Mouse (Mus musculus) frontal cortex, postnatal 25 days (tissue): ENCODE data around the gene Cfap300.

Experiments used
- DNase-seq, 2 experiments: peaks; one replicate each; pipeline ENCODE4 v3.0.0; 2022; ENCODE audit warnings: low spot score in 2 of 2

Gene Cfap300

DNA sequence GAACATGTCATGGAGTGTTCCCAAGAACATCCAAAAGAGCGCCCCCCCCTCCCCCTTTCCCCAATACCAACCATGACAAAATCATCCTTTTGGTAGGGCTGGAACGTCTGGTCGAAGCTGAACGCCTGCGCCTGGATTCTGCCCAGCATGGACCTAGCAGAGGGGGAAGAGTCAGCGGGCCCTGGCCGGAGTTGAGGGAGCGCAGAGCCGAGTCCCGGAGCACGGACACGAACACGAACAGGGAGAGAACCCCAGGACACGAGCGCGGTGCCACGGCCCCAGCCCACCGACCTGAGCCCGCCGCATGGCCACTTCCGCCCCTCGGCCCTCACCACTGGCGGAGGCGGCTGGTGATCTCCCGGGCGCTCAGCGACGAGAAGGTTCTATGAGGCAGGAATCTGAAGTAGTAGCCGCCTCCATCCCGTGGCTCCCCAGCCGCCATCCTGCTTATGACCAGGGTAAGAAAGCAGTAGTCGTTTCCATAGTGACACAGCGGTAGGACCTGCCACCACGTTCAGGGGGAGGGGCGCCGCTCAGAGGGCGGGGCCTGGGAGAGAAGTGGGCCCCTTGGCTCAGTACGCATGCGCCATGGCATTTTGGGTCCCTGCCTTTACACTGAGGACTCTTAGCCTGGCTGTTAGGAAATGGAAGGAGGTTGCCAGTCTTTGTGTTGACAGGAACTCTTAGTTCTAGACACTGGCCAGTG, at the start of gene Cfap300:
TSS of gene Cfap300 (minus strand) at position 486 of the 706 bp plus-strand sequence.
- peak; percentile 90 to 95 for DNase-seq

DNA sequence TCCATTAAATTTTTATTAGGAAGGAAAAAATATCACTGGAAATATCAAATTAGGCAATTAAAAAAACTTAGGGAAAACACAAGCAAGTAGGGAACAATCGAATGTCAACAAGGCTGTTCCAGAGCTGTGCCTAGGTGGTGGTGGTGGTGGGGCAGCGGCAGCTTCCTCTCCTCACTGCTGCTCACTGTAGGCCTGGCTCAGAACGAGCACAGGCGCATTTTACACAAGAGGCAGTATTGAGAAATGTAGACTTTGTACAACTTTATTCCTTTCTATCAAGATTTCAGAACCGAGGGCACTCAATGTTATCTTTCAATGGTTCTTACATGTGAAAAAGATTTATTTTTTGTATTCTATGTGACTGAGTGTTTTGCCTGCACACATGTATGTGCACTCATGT, 36.3 kb upstream of the Cfap300 start:
- no peak for DNase-seq

DNA sequence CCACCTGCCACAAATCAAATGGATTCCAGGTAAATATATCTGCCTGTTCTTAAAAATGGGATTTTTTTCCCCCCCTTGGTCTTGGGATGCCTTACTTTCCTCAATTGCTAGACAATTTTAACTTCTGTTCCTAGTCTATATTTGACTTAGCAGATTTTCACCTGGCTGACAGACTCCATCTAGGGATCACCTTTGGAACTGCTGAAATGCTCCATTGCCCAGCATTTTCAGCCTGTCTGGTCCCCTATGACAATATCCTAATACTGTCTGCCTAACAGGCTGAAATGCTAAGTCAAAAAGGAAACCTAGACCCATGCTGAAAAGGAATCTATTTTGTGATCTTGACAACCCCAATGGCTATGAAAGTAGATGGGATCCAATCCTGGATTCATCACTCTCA, 31.7 kb upstream of the Cfap300 start:
- no peak for DNase-seq

DNA sequence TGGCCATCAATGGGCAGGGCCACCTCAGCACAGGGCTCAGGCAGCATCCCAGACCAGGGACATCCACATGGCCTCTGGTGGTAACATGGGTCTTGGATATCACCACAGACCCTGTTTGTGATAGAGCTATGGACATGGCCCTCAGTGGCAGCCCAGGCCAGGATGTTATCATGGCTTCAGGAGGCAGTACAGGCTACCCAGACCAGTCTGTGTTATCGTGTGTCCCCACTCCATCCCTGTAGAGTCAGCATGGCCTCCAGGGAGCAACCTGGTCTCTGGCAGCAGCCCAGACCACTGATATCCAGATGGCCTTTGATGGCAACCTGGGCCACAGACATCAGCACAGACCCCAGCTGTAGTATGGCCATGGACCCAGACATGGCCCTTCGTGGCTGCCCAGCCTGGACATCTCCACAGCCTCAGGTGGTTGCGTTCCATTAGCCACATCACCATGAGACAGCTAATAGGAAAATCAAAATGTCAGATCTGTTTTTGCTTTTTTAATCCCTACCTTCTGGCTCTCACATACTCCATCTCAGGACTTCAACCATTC, 30.7 kb upstream of the Cfap300 start:
- DNase-seq = no peak

DNA sequence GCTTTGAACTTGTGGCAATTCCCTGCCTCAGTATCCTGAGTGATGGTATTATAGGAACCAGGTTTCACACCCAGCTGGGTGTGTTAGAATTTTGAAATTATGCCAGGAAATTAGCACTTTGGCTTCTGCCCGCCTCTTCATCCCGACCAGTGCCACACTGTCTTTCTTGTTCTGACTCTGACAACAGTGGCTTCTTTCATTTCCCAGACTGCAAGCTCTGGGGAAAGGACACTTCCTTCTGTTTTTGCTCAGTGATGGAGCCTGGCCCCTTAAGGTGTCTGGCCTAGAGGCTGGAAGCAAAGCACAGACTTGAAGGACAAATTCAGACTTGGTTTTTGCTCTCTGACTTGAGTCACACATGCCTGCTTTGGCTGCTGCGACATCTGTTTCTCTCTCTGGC, 17.0 kb upstream of the Cfap300 start:
- DNase-seq = no peak

DNA sequence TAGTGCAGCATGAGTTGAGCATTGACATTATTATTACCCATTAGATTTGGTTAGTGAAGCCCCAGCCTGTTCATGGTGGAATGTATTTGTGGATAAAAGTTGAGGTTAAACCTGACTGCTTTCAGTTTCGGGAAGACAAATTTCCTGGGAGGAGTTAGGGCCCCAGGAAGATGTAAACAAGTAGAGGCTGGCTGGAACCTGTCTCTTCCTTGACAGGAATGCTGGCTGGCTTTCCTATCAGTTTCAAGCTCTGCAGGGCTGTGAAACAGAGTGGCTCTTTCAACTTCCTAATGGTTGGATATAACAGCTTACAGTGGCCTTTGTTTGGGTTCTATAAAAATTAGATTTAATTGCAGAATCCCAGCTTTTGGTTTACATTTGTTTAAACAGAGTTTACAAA, 12.2 kb upstream of the Cfap300 start:
- no peak for DNase-seq

DNA sequence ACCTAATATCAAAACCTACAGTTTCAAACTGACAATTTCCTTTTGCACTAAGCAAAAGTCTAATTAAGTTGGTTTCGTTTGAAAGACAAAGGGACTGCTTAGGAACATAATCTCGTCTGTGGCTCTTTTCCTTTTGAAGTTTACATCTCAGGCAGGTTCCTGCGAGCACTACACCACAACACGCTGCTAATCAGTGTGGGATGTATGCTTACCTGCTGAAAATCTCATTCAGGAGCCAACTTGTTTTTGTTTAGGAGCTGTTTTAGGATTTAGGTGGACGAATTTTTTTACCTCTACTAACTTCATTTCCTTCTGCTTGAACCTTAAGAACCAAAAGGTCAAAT, 393 bp upstream of the Cfap300 start:
- DNase-seq = no peak

DNA sequence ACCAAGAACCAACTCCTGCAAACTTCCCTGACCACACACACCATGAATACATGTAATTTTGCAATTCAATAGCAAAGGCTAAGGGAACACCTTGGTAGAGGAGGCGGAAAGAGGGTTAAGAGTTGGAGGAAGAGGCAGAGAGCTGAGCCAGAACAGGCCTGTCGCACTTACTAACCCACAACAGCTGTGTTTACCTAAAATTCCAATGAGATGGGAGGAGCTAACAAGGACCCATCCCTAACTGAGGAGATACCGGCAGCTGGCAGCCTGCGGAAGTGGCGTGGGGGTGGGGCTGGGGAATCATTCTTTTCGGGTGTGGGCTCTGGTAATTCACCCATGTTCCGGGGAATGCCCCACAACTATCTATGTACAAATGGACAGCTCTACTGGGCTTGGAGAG, 7.1 kb downstream of the Cfap300 start:
- no peak for DNase-seq

DNA sequence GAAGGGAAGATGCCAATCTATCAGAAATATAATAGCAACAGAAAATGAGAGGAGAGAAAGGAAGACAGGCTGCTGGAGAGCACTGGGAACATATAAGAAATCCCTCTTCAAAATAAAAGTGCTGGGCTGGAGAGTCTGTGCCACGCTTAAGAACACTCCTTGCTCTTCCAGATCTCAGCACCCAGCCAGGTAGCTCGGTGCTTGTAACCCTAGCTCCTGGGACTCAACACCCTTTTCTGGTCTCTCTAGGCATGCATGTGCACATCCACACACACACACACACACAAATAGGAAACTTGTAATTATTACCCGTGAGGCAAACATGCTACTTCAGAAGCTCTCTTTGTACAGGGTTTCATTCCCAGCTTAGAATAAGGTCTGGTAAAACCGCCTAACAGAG, 7.5 kb downstream of the Cfap300 start:
- no peak for DNase-seq

DNA sequence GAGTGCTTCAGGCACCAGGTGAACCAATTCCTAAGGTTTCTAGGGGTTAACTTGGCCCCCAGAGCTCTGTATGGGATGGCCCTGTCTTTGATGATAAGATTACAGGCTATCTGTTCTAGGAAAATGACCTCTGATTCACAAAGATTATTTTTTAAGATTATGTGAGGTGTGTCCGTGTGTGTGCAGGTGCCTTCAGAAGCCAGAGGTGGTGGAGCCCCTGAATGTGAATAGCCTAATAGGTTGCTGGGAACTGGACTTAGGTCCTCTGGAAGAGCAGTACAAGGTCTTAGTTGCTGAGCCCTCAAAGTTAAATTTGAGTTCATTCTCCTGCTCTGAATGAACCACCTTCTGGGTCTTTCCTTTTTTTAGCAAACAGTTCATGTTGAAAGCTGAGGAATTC, 8.5 kb downstream of the Cfap300 start:
- DNase-seq = no peak

DNA sequence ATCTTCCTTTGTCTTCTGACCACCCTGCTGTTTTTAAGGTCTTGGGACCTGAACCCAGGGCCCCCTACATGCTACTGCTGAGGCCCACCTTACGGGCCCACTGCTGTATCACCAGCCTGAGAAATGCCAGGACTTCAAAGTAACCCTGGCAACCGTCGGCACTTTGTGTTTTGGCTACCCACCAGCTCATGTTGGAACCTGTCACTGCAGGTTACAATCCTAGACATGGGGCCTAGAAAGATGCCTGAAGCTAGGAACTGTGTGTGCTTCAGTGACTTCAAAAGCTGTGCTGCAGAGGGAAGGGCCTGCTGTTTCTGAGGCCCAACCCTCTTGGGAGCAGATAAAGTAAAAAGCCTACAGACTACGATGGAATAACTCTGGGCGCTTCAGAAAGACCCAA, 9.8 kb downstream of the Cfap300 start:
- DNase-seq = no peak

DNA sequence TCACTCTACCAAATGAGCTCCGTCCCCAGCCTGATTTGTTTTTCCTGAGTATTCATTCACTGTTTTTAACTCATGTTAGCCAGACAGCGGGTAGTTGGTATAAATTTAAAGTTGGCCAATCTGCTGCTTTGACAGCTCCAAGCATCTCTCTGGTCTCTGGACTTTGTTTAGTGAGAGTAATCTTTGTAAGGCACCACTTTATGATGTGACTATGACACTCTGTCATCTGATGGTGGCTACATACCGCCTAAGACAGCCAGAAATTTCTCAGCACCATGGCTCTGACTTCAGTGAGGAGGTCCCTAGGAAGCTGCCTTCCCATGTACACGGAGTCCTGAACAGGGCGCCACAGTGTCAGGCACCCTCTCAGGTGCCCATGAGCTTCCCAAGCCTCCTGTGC, 24.0 kb downstream of the Cfap300 start:
- no peak for DNase-seq

DNA sequence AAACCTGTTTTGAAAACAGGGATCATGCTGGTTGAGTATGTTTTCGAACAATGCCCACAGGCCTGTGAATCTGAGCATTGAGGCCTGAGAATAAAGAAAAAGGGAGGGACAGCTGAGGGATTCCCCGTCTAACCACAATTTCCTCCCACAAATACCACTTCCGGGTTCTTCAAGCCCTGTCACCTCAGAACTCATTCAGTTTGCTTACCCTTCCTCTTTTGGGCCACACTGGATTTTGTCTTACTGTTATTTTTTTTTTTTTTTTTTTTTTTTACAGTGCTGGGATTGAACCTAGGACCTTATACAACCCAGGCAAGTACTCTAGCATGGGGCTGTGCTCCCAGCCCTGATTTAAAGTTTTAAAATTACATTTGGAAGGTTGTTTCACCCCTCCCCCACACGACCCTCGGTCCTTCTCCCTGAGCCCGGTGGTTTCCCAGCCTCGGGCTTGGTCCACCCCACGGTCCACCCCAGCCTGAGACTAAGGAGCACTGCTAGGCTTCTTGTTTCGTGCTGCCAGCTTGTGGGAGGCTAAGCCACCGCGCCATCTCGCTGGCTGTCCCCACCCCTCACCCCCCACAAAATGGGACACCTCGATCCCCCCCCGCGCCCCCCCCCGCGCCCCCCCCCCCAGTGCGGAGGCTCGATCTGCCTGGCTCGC, 25.2 kb downstream of the Cfap300 start:
- DNase-seq = no peak

DNA sequence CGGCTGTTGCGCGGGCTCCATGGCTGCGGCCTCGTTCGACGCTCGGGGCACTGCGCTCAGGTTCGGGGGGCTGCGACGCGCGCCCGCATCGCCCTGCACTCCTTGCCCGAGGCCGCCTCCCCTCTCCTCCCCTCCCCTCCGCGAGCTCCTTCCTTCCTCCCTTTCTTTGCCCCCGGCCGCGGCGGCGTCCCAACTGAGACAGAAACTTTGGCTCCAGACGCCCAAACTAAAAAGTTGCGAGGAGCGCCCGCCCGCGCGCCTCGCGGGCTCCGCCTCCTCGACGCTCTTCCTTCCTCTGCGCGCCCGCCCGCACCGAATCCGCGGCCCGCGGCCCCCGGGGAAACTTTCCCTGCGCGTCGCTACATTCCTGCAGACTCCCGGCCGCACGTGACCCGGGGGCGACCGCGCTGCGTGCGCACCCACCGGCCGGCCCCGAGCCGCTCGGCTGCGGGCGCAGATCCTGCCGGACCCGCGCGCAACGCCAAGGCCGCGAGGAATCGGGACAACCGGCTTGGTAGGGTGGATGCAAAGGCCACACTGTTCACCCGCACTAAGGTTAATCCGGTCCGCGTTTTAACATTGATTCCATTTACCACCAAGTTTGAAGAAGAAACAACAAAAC, 38.1 kb downstream of the Cfap300 start, which contains the start of gene Yap1:
TSS of gene Yap1 (minus strand) at position 227 of the 622 bp plus-strand sequence.
- peak; percentile 64 to 72 for DNase-seq

DNA sequence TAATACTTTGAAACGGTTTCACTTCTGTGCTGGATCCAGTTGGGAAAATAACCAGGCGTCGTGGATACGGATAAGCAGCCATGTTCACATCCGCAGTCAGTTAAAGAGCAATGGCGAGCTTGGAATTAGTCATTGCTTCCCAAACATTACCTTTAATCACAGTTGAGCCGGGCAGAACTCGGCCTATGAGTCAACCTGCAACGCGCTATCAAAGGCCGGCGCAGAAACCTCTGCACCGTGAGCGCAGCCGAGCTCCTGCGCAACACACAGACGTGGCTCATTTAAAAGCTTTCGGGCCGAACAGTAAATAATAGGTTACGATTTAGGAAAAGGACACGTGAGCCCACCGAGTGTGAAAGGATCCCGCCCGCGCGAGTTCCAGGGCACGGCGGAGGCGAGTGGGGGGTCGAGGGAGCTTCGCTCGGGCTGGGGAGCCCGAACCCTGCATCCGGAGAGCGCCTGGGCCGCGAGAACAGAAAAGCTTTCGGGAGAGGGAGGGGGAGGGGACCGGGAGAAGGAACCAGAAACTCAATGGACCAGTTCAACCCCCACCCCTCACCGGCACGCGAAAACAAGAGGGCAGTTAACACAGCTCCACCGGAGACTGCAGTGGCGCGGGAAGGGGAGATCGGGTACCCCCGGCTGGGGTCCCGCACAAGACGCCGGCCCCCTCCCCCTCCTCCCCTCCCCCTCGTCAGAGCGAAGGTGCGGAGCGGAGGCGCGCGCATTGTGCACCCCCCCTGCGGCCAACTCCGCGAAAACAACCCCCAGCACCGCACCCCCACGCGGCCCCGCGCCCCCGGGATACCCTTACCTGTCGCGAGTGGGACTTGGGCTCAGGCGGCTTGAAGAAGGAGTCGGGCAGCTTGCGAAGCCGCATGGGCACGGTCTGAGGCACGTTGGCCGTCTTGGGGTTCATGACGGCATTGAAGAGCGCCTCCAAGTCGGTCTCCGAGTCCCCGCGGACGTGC, 39.0 kb downstream of the Cfap300 start:
- DNase-seq = peak; percentile 12 to 25

DNA sequence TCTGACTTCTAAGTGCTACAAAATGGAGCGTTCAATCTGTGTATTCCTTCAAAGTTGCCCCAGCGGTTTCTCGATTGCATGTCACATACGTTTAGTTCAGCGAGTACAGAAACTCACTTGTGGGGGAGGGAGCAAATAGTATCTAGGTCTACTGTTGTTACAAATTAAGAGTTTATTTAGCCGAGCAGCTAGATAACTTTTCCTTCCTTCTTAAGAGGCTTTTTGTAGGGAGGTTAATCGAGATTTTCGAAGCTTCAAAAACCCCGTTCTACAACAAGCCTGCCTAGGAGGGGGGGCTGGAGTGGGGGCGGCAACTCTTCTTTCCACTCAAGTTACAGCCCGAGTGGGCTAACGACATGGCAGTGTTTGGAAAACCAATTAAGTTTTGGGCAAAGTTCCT, 39.8 kb downstream of the Cfap300 start:
- no peak for DNase-seq

DNA sequence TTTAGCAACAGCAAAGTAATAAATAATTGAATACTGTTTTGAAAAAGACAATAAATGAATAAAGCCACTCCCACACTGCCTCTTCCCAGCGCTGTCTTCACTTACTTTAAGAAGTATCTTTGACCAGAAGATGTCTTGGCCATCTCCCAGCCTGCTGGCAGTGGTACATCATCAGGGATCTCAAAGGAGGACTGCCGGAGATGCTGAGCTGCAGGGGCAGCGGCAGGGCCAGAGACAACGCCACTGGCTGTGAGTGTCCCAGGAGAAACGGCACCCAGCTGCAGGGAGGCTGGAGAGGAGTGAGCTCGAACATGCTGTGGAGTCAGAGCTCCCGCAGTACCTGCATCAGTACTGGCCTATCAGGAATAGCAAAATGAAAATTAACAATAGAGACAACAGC, 41.3 kb downstream of the Cfap300 start:
- no peak for DNase-seq

DNA sequence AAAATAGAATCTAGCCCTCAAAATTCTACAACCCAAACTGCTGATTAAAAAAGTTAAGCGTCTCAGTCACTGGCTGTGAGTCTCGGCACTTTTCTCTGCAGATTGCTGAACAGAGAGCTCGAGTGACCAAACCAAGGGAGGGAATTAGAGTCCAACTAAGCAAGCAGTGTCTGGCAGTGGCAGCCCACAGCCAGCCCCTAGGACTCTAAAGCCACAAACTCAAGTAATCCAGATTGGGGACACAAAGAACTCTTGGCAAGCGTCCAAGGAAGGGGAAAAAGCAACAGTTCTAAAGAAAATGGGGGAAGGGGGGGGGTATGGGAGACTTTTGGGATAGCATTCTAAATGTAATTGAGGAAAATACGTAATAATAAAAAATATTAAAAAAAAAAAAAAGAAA, 48.3 kb downstream of the Cfap300 start:
- no peak for DNase-seq

DNA sequence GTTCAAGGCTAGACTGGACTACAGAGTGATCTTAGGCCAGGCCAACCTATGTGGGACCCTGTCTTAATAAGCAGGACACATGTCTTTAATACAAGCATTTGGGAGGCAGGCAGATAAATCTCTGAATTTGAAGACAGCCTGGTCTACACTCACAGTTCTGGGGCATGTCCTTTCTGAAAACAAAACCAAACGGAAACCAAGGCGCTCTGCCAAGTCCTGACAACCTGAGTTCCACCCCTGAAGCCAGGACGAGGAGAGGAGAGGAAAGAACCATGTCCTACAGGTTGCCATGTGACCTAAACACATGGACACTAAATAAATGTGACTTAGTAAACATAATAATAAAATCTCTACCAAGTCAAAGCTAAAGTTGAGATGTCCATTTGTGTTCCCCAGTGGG, 50.0 kb downstream of the Cfap300 start:
- no peak for DNase-seq

DNA sequence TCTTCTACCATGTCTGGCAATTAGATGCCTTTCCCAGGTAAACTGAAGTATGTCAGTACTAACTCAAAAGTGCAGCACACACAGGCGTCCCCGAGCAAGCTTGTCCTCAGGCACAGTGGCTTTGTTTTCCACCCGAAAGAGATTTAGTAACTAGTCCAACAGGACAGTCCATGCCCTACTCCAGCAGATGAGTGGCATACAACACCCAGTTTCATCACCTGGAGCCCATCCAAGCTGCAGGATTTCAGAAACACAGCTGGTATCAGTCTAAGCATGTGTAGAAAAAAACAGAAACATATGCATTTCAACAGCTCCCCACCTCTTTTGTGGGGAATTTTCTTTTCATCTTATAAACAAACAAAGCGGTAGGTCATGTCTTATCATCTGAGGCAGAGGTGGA, 51.7 kb downstream of the Cfap300 start:
- DNase-seq = no peak

DNA sequence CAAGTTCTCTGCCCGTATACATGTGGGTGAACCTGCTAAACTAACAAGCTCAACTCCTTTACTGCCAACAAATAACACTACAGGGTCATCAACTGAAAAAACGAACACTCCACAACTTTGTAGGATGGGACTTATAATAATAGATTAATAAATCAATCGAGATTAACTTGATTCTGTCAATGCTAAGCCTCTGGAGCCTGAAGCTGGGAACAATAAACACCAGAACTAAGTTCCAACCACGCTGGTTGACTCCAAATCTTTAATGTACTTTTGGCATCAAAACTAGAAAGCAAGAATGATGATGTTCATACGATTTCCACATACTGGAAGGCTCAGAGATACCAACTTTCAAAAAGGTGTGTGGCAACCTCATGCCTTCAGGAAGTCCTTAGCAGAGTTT, 55.5 kb downstream of the Cfap300 start:
- DNase-seq = no peak

DNA sequence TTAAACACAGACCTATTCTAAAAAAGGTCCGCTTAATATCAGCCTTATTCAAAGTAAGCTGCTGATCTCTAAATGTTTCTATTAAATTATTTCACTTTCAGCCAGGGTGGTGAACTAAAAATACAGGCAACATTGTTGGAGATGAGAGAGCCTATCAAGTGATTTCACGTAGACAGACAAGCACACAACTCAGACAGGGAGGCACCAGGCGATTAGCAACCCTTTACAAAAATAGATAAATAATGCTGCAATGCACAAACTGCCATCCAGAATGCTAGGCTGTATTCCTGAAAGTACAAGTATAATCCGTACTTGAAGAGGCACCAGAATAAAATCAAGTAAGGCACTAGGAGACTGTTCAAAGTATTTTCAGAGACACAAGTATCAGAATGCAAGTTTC, 58.3 kb downstream of the Cfap300 start:
- no peak for DNase-seq
